Mouse (Mus musculus): ENCODE measurements around the gene Tex16. TPM values are rescaled to one million over a fixed set of nuclear protein-coding genes. Genes with fewer than 3 reads are reported as not detected.

The Tex16 gene
- total RNA-seq (2021): not detected
- long read RNA-seq, experiment 1: 0 reads
- long read RNA-seq, experiment 2: 0 reads

GRCm38 (mm10) chrX:112010707-112011106 lies at the start of gene Tex16:
Tex16 (plus strand) TSS chrX:112011007.
- no peak for DNase-seq (ENCODE audit: low spot score in 2 of 2)

- no peak for DNase-seq (ENCODE audit: low spot score in 2 of 2)
Measured at GRCm38 (mm10) chrX:111999661-112000060, 11.1 kb upstream of the Tex16 start.

Other genes with a start within 250 kb of the Tex16 start
- gene Gm45194, start 119.6 kb upstream of the Tex16 start, total RNA-seq (2021): under 1 TPM in 1 of 2 experiments, not detected in 1; 0.19 TPM
- gene 4933403O08Rik, start 228.0 kb downstream of the Tex16 start, total RNA-seq (2021): not detected